In the genomic region with DNA sequence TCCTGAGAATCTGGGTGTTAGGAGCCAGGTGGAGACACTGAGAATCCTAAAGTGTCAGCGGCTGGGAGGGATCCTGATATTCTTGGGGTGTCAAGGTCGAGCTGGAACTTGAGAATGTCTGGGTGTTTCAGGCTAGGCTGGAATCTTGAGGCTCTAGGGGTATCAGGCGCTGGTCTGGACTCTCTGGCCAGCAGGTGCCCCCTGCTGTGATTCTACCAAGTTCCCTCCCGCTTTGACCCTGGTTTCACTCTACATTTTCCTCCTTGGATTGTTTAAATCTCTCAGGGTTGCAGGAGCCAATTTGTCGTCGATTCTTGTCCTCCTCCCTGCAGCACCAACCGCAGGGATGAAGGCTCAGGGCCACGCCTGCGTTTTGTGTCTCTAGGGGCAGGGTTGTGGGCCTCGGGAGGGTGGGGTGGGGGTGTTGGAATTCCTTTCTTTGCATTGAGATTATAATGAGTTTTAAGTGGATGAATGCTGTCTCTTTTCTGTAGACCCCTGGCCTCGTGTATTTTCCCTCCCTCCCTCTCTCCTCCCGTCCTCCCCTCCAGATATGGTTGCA, we compare ENCODE assay signal across 7 mouse cellular contexts. TPM values are rescaled to one million over a fixed set of nuclear protein-coding genes. Genes with fewer than 3 reads are reported as not detected.
DNase-seq lines count a peak whose midpoint lies in the region; ATAC-seq and TF ChIP-seq lines count a peak whose summit lies in the region.

No protein-coding gene starts in this region.

- H3K36me3 ChIP-seq in lung, postnatal 0 days (ENCODE audit: insufficient read depth, low read length): no peaks in the 10 kb centered on the region
- no peaks in the 10 kb centered on the region for H3K36me3 ChIP-seq in kidney, embryonic 16.5 days (ENCODE audit: insufficient read depth, low read length)
- peaks cover 2% of the 10 kb centered on the region; the same call in 1 of the 2 replicates for H3K36me3 ChIP-seq in neural tube, embryonic 15.5 days

- peaks cover 5% of the 10 kb centered on the region; the same call in 1 of the 2 replicates for H3K4me1 ChIP-seq in lung, postnatal 0 days (ENCODE audit: insufficient read depth, low read depth, low read length)
- peaks cover 25% of the 10 kb centered on the region for H3K4me1 ChIP-seq in kidney, embryonic 16.5 days (ENCODE audit: insufficient read depth, low read length)
- peaks cover 37% of the 10 kb centered on the region for H3K4me1 ChIP-seq in neural tube, embryonic 15.5 days

- H3K4me2 ChIP-seq in lung, postnatal 0 days (replicated peaks; ENCODE audit: low read depth, low read length): peak overlapping the region; percentile 92
- H3K4me2 ChIP-seq in kidney, embryonic 16.5 days (replicated peaks; ENCODE audit: low read depth, low read length): peak overlapping the region; percentile 92
- peak overlapping the region; percentile 79 for H3K4me2 ChIP-seq in neural tube, embryonic 15.5 days

- TF ChIP-seq EP300 in lung, postnatal 0 days (IDR thresholded peaks at IDR 0.05): no peak

- ATAC-seq in lung, postnatal 0 days: no peak
- ATAC-seq in erythroblast, adult 5-6 weeks (replicated peaks; ENCODE audit: low FRiP score, poor library complexity, severe bottlenecking): peak; percentile 33
- ATAC-seq in kidney, embryonic 16.5 days (ENCODE audit: low FRiP score, low TSS enrichment): no peak
- ATAC-seq in neural tube, embryonic 15.5 days (ENCODE audit: low FRiP score): peak; percentile 3; the same call in 1 of the 2 replicates

- H3K4me3 ChIP-seq in lung, postnatal 0 days (ENCODE audit: low read depth, low read length): peak overlapping the region; percentile 73
- H3K4me3 ChIP-seq in kidney, embryonic 16.5 days (ENCODE audit: low read length): peak overlapping the region; percentile 98
- H3K4me3 ChIP-seq in neural tube, embryonic 15.5 days (replicated peaks): peak overlapping the region; percentile 87

- peak overlapping the region; percentile 86 for H3K9ac ChIP-seq in lung, postnatal 0 days (replicated peaks; ENCODE audit: low read depth)
- peak overlapping the region; percentile 90 for H3K9ac ChIP-seq in kidney, embryonic 16.5 days (replicated peaks; ENCODE audit: low read length)
- peak overlapping the region; percentile 96 for H3K9ac ChIP-seq in neural tube, embryonic 15.5 days (replicated peaks)

- no peak for DNase-seq in lung, postnatal 0 days (ENCODE audit: low spot score)
- no peak for DNase-seq in lung, postnatal 14 days
- no peak for DNase-seq in urinary bladder, adult 2 months (ENCODE audit: low spot score)
- DNase-seq in thymus, postnatal 36 days: no peak

- WGBS in lung, postnatal 0 days: 4% methylated on average over 12 of the region's 12 CpGs
- 3% methylated on average over 12 of the region's 12 CpGs for WGBS in kidney, embryonic 16.5 days
- WGBS in neural tube, embryonic 15.5 days: 1% methylated on average over 12 of the region's 12 CpGs

- no peak for TF ChIP-seq CTCF in lung, postnatal 0 days (IDR thresholded peaks at IDR 0.05)

- no peaks in the 10 kb centered on the region for H3K27me3 ChIP-seq in lung, postnatal 0 days (replicated peaks; ENCODE audit: insufficient read depth, low read length)
- H3K27me3 ChIP-seq in kidney, embryonic 16.5 days (ENCODE audit: insufficient read depth, low read length): no peaks in the 10 kb centered on the region
- no peaks in the 10 kb centered on the region for H3K27me3 ChIP-seq in neural tube, embryonic 15.5 days (replicated peaks)

- H3K9me3 ChIP-seq in lung, postnatal 0 days (ENCODE audit: low read length): no peaks in the 10 kb centered on the region
- H3K9me3 ChIP-seq in kidney, embryonic 16.5 days (ENCODE audit: low read length): no peaks in the 10 kb centered on the region
- no peaks in the 10 kb centered on the region for H3K9me3 ChIP-seq in neural tube, embryonic 15.5 days (replicated peaks)

- H3K27ac ChIP-seq in lung, postnatal 0 days (ENCODE audit: low read length): no peak overlapping the region
- peak overlapping the region; percentile 80 for H3K27ac ChIP-seq in kidney, embryonic 16.5 days (ENCODE audit: low read length)
- peak overlapping the region; percentile 89 for H3K27ac ChIP-seq in neural tube, embryonic 15.5 days (replicated peaks)

RNA-seq across cellular contexts. Expression of a gene that starts 0.7 kb away (rescaled TPM):
- 27.9 and 32.1 TPM in 2 replicates for polyA plus RNA-seq in lung, postnatal 0 days (2015; fragmentation: Nextera tagmentation; extraction: Ambion mirVana)
- total RNA-seq in erythroblast, adult 5-6 weeks (2015; ENCODE audit: low replicate concordance): 2.1 and 8.5 TPM in 2 replicates
- total RNA-seq in erythroblast, adult 5-6 weeks (2017; ENCODE audit: low replicate concordance): 1.7 and 2.6 TPM in 2 replicates
- 50.8 and 51.5 TPM in 2 replicates for polyA plus RNA-seq in kidney, embryonic 16.5 days (2015; fragmentation: Nextera tagmentation; extraction: Ambion mirVana)
- 78.2 and 87.0 TPM in 2 replicates for polyA plus RNA-seq in neural tube, embryonic 15.5 days (2015; fragmentation: Nextera tagmentation; extraction: Ambion mirVana)
- polyA plus RNA-seq in urinary bladder, adult 2 months (2012; rRNA removed): 37.0 and 41.4 TPM in 2 replicates

RNA-seq across cellular contexts. Expression of a gene that starts 53.6 kb away (rescaled TPM):
- polyA plus RNA-seq in lung, postnatal 0 days (2015; fragmentation: Nextera tagmentation; extraction: Ambion mirVana): 1.2 and 1.3 TPM in 2 replicates
- 7.9 and 9.0 TPM in 2 replicates for total RNA-seq in erythroblast, adult 5-6 weeks (2015; ENCODE audit: low replicate concordance)
- 9.8 and 11.9 TPM in 2 replicates for total RNA-seq in erythroblast, adult 5-6 weeks (2017; ENCODE audit: low replicate concordance)
- polyA plus RNA-seq in kidney, embryonic 16.5 days (2015; fragmentation: Nextera tagmentation; extraction: Ambion mirVana): 2.9 and 3.3 TPM in 2 replicates
- 4.2 and 4.8 TPM in 2 replicates for polyA plus RNA-seq in neural tube, embryonic 15.5 days (2015; fragmentation: Nextera tagmentation; extraction: Ambion mirVana)
- 2.2 and 2.6 TPM in 2 replicates for polyA plus RNA-seq in urinary bladder, adult 2 months (2012; rRNA removed)

Comparison
In these comparisons a context has a peak if more than half of its experiments do, and no peak if none do; other contexts are left out.
1. ATAC-seq: peak in erythroblast, adult 5-6 weeks (single experiment) and neural tube, embryonic 15.5 days (single experiment); none in lung, postnatal 0 days (single experiment) and kidney, embryonic 16.5 days (single experiment).
2. Peak in every context shown above with its lines, with median percentiles within 50 percentile points of each other: H3K4me2 ChIP-seq, H3K4me3 ChIP-seq and H3K9ac ChIP-seq.